Mouse (Mus musculus) gastrocnemius, postnatal 36 days (tissue): ENCODE measurements around the gene Bicd2. TPM values are rescaled to one million over a fixed set of nuclear protein-coding genes. Genes with fewer than 3 reads are reported as not detected.

ENCODE experiments used
- DNase-seq, 2 experiments: peaks; one replicate each; pipeline ENCODE4 v3.0.0; 2022
- intact Hi-C: fragments of 180-260 bp; cut with DNase I; formaldehyde crosslinking; loops from one replicate; pipeline ENCODE4 v1.15.1; 2025
- long read RNA-seq, 2 experiments: library from polyadenylated mRNA; stranded (forward); transcript quantifications; one replicate each; pipeline ENCODE4 v2.0.0; 2021
- total RNA-seq, 2 experiments: library from RNA; stranded (reverse); gene quantifications; 2 replicates each; pipeline ENCODE4 v1.2.3; 2021

Gene Bicd2
- total RNA-seq: 10 to 100 TPM; 23.3 to 24.5 TPM
- long read RNA-seq, experiment 1, full-length matches to known transcripts: 5 of 10 reads
- long read RNA-seq, experiment 1, partial matches to known transcripts: 4 of 10 reads
- long read RNA-seq, experiment 1, other reads (novel, unspliced or antisense): 1 of 10 reads
- long read RNA-seq, experiment 2, full-length matches to known transcripts: 8 of 17 reads
- long read RNA-seq, experiment 2, partial matches to known transcripts: 4 of 17 reads
- long read RNA-seq, experiment 2, other reads (novel, unspliced or antisense): 5 of 17 reads

- intact Hi-C loops: loop anchor here (5.0 kb wide), 1 partner anchor 311 kb away; the partner anchor contains the start of genes Cenpp and Nol8
- DNase-seq: peak; percentile 89 to 94
These were observed at the start of gene Bicd2 for GRCm38 (mm10) chr13:49341012-49341830. TSS of gene Bicd2 (plus strand) at chr13:49341585.

DNA sequence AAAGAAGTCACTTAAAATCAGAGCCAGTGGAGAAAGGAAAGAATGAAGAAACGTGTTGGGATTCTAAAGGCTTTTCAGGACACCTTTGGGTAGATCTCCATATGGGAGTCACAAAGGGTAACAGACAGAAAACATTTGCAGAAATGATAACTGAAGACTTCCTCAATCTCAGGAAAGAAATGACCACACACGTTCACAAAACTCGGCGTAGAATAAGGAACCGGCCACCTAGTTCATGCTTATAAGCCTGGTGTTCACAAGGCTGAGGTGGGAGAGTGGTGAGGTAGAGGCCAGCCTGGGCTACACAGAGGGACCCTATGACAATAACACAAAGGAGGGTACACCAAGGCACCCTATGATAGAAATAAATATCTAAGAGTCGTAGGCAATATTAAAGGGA lies 49.4 kb upstream of the Bicd2 start:
- intact Hi-C loops: no loop called here
- DNase-seq: no peak

GRCm38 (mm10) chr13:49294108-49294507 lies 47.3 kb upstream of the Bicd2 start:
- intact Hi-C loops: no loop called here

DNA sequence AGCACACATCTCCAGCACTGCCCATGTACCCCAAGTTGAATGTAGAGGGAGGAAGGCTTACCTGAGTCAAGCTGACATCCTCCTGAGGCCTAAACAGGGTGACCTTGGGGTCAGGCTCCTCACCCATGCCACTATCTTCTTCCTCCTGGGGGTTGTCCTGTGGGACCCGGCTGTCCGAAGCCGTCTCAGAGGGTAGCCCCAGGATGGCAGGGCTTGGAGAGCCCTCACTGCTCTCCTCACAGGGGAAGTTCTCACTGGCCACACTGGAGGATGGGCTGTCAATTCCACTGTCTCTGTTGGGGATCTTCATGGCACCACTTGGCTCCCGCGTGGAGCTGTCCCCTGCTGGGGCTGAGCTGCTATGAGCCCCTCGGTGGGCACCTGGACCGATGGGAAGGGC lies 45.1 kb upstream of the Bicd2 start:
- no peak for DNase-seq
- intact Hi-C loops: no loop called here

More at GRCm38 (mm10) chr13:49294108-49294507, 47.3 kb upstream of the Bicd2 start:
- DNase-seq: no peak

DNA sequence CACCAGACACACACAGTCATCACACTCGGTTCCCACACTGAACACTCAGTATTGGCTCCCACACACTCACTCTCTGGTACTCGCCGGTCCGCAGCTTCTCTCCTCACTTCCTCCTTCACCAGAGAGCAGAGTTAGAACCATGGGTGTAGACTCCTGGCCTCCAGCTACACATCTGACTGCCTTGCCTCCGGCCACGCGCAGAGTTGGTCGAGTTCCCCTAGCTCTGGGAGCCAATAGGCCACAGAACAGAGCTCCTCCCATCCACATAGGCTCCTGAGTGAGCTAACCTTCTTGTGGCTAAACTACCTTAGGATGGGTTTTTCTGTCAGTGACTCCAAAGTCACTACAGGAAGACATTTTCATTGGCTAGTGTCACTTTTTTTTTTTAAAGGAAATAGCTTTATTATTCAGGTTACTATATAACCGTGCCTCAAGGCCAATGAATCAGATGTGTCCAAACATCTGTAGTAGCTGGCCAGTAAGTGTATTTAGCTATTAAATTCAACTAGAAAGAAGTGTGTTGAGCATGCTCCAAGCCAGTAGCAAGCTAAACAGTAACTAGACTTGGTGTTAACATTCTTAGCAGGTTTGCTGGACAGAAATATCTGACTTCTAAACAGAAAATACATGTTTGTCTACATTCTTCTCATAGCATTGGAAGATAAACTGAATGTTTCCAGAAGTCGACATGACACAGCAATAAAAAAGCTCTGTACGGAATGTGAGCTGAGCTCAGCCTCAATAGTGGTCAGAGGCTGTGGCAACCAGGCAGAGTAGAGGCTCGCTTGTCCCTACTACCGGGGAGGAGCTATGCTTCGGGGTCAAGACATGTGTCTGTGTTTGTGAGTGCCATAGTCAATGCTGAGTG lies 42.6 kb upstream of the Bicd2 start:
- intact Hi-C loops: no loop called here
- DNase-seq: no peak

DNA sequence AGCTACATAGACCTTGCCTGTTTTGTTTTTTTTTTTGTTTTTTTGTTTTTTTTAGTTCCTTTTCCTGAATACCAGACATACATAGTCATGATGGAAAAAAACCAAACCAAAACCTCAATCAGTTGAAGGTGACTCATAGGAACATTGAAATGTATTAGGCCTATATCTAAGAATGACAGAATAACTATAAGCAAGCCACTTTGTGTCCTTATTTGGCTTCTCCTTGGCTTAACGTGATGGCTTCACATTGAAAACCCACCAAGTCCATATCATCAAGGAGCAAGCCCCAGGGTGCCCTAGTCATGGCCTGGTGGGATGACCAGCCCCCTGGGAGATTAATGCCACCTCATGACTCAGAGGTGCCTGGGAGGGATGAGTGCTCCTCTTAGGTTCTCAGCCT lies 40.6 kb upstream of the Bicd2 start:
- DNase-seq: no peak
- intact Hi-C loops: no loop called here

DNA sequence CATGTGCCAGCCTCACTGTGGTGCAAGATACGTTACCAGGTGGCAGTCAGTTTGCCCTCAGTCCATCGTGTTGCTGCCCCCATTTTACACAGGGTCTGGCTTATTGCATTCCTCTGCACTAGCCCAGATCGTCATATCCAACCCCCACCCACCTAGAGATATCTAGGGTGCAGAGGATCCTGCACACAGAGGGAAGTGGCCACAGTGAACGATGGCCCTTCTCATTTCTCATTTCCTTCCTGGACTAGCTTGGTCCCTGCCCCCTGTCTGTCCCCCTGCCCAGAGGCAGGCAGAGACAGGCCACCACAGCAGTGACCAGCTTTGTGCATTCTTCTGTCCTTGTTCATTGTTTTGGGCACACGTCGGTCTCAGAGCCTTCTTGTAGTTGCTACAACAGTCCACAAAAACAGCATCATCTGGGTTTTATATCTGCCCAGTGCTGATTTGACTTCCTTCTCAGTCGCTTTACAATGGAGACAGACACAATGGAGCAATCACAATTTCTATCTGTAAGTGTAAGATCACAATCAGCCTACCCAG lies 34.5 kb upstream of the Bicd2 start:
- no peak for DNase-seq
- intact Hi-C loops: no loop called here

- intact Hi-C loops: no loop called here
- no peak for DNase-seq
These were observed 33.9 kb upstream of the Bicd2 start for GRCm38 (mm10) chr13:49307311-49307969.

- intact Hi-C loops: no loop called here
- DNase-seq: no peak
These were observed 33.2 kb upstream of the Bicd2 start for GRCm38 (mm10) chr13:49308206-49308605.

DNA sequence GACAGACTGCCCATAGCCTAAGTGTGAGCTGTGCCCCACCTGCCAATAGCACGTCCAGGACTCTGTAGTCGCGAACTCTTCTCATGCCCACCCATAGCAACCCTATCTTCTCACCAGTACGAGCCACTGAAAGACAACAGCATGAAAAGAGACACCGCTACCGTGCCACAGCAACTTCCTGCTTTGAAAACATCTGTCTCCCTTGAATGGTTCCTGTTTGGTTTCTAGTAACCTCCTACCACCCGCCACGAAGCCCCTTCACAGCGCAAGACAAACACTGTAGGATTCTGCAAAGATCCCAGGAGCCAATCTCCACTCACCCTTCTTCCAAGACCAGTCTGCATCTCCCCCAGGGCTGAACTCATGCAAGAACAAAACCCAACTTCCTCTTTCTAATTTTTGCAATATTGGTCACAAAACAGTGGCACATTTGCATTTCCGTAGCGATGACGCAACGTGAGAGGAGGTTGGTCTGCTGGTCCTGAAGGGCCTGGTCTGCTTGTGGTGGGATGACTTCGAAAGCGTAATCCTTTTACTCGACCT lies 32.5 kb upstream of the Bicd2 start:
- intact Hi-C loops: no loop called here
- DNase-seq: no peak

DNA sequence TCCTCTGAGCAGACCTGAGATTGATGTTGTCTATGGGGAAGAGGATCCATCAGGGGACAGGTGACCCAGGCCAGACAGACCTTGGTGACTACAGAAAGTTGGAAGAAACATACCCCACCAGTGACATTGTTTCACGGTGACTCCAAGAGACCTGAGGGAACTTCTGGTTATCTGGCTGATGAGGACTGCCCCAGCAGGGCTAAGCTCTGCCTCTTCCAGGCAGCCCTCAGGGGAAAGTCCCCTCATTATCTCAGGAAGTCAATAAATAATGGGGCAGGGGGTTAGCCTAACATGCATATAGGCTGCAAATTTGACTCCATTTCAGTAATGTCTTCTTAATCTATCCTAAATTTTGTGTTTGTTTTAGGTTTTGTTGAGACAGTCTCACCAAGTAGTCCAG lies 31.9 kb upstream of the Bicd2 start:
- intact Hi-C loops: no loop called here
- DNase-seq: no peak

DNA sequence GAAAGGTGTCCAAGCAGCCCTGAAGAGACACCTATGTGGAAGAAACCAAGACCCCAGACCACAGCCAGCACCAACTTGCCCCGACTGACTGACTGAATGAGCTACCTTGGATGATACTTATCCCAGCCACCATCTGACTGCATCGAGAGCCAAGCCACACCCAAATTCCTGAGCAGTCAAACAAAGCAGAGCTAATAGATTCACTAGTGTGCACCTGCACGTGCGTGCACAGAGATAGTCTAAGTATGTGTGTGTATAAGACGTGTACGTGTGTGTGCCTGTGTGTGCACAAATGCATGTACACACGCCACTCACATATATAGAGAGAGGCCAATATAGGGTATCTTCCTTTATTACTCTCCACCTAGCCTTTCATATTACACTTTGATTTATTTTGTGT lies 29.7 kb upstream of the Bicd2 start:
- intact Hi-C loops: no loop called here
- no peak for DNase-seq

DNA sequence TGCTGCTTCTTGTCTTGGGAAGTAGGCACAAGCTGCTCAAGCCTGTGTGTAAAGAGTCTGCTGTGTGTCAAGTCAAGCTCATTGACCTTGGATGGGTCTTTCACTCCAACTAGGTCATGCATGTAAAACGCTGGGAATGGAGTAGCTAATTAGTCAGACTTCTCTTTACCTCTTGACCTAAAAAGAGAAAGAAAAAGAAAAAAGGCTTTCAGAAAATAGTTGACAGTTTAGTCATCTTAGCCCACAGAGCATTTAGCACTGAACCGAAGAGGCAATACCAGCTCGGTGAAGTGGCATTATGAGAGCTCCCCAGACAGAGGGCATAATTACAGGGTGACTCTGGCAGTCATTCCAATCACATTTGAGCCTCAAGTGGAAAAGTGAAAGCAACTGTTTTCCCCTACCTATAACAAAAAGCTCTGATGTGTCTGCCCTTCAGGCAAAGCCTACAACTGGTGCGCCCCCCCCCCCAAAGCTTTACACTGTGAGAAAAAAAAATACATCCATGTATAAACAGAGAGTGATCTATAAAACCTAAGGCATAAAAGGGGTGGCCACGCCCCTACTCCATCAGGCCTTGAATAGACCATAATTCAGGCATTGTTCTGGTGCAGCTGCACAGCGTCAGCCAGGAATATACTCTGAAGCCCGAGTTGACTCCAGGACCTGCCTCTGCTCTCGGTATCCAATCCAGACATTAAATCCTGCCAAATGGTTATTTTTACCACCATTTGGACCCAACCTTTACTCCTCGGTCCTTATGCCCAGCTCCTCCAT lies 24.8 kb upstream of the Bicd2 start:
- intact Hi-C loops: no loop called here
- DNase-seq: no peak

DNA sequence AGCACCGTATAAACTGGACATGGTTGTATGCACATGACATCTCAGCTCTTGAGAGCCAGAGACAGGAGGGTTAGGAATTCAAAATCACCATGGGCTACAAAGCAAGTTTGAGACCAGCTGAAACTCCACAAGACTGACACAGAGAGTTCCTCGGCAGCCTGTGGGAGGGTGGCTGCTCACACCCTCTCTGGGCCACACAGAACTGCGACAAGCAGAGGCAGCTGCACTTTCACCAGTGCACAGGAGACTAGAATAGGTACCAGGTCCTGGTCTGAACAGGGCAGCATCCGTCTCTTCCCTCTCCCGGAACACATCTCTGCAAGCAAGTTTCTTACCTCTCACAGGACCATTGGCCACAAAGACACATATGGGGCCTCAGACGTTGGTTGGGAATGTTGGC lies 23.9 kb upstream of the Bicd2 start:
- no peak for DNase-seq
- intact Hi-C loops: no loop called here

DNA sequence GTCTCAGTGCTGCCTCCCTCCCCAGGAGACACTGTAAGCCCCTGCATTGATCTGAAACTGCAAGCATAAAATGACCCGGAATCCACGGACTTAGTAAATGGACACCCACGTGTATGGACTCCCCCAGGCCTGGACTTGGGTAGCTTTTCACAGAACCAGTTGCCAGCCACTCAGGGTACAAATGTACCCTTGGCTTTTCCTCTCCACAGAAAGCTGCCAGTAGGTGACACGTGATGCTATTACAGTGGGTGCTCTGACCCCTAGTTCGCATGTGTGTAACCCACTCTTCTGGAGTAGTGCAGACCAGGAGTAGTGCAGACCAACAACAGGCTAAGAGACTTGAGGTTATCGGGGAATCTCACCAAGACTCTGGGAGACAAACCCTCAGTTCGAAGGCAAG lies 23.5 kb upstream of the Bicd2 start:
- intact Hi-C loops: no loop called here
- no peak for DNase-seq

DNA sequence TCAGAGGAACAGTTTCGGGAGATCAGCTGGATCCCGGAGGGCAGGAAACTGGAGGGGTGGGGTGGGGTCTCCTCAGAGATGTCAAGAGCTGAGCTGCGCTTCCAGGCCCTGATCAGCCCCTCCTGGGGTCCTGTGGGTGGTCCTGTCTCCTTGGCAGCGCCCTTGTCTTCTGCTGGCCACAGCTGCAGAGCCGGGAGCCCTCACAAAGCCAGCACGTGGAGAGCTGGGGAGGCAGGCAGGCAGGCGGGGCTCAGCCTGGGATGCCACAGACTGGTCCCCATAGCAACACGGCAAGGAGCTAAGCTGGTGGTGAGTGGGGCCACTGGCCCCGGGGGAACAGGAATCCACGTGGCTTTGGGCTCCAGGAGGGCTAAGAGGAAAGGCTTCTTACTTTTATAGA lies 21.3 kb upstream of the Bicd2 start, which contains the start of gene Fgd3:
Gene Fgd3 (minus strand): TSS at position 272 of the 400 bp plus-strand sequence.
- DNase-seq: no peak
- intact Hi-C loops: loop anchor here (10.0 kb wide), 1 partner anchor 325 kb away; no protein-coding TSS in a partner anchor

DNA sequence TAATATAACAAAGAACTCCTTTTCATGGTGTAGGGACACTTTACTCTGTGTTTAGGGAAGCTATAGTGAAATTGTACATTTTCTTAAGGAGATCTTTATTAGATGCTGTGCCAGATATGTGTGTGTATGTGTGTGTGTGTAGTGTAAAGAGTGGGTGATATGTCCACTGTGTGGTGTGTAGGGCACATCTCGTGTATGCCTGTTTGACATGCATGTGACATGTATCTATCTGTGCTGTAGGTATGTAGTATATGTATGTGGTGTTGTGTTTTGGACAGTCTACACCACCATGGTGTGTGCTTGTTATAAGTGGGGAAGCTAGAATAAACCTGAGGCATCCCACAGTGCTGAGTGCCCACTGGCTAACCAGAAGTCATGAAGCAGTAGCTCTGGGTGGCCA lies 20.9 kb upstream of the Bicd2 start:
- no peak for DNase-seq
- intact Hi-C loops: loop anchor here (10.0 kb wide), 1 partner anchor 324 kb away; no protein-coding TSS in a partner anchor

DNA sequence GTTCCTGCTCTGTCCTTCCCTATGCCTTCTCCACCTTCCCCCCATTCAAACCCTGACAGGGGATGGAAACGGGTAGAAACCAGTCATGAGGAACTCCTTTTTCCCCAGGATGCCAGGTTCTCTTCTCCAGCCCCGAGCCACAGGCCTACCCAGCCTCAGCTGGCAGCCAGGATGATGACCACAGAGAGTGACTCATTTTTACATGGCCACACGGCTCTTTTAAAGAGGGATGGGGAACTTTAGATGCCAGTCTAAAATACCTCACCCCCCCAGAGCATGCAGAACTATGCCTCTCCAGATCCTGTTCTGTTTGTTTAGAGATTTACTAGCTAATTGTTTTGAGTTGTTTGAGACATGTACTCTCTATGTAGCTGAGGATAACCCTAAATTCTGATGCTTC lies 19.9 kb upstream of the Bicd2 start:
- DNase-seq: no peak
- intact Hi-C loops: loop anchor here (10.0 kb wide), 1 partner anchor 323 kb away; no protein-coding TSS in a partner anchor

- intact Hi-C loops: loop anchor here (10.0 kb wide), 1 partner anchor 323 kb away; no protein-coding TSS in a partner anchor
- DNase-seq: no peak
These were observed 19.2 kb upstream of the Bicd2 start for GRCm38 (mm10) chr13:49322169-49322568.
